Mouse (Mus musculus) kidney, postnatal 0 days (tissue): Measurements from ENCODE around the gene A630001G21Rik. TPM values are rescaled to one million over a fixed set of nuclear protein-coding genes. Genes with fewer than 3 reads are reported as not detected.
"Not testable (repeated sequence)": the region's sequence is repeated elsewhere in the genome, so short reads cannot be mapped to it uniquely, and the experiment has no call there.

Experiments used
- ATAC-seq: fragments of 200-750 bp; cut with Nextera tagmentation; replicated peaks from 2 replicates; pipeline ENCODE4 v1.8.0; 2017; ENCODE audit warnings: low read depth, moderate number of reproducible peaks, moderate TSS enrichment, moderate library complexity; ENCODE audit not compliant: low FRiP score
- DNase-seq: peaks from one replicate; pipeline ENCODE4 v3.0.0-alpha.2; 2016; ENCODE audit warnings: low spot score
- H3K27ac ChIP-seq: fragments of 300-500 bp; sonication (generic); 2 replicates; pipeline ENCODE4 v1.5.1; 2014; ENCODE audit warnings: mild to moderate bottlenecking
- H3K27me3 ChIP-seq: fragments of 300-500 bp; sonication (generic); 2 replicates; pipeline ENCODE4 v1.6.1; 2014; ENCODE audit warnings: low read length, mixed read lengths; ENCODE audit not compliant: insufficient read depth
- H3K36me3 ChIP-seq: fragments of 300-500 bp; sonication (generic); 2 replicates; pipeline ENCODE4 v1.6.1; 2014; ENCODE audit warnings: low read length, mixed read lengths; ENCODE audit not compliant: insufficient read depth
- H3K4me1 ChIP-seq: fragments of 300-500 bp; sonication (generic); replicated peaks from 2 replicates; pipeline ENCODE4 v1.6.1; 2014; ENCODE audit warnings: antibody characterized with exemption, low read length, mixed read lengths; ENCODE audit not compliant: insufficient read depth
- H3K4me2 ChIP-seq: fragments of 300-500 bp; sonication (generic); 2 replicates; pipeline ENCODE4 v1.6.1; 2014; ENCODE audit warnings: mild to moderate bottlenecking, low read length, moderate library complexity, mixed read lengths
- H3K4me3 ChIP-seq: fragments of 300-500 bp; sonication (generic); replicated peaks from 2 replicates; pipeline ENCODE4 v1.5.1; 2014; ENCODE audit warnings: low read depth, low read length
- H3K9ac ChIP-seq: fragments of 300-500 bp; sonication (generic); 2 replicates; pipeline ENCODE4 v1.6.1; 2014; ENCODE audit warnings: low read depth, low read length
- H3K9me3 ChIP-seq: fragments of 300-500 bp; sonication (generic); replicated peaks from 2 replicates; pipeline ENCODE4 v1.6.1; 2016; ENCODE audit warnings: low read length, inconsistent platforms, mixed read lengths
- CTCF ChIP-seq: IDR thresholded peaks from 2 replicates; pipeline ENCODE4 v1.5.1; 2016; ENCODE audit warnings: antibody characterized with exemption, low read depth, mild to moderate bottlenecking, moderate library complexity
- WGBS: fragments of 180-500 bp; shearing (Covaris S2); extraction: QIAGEN DNeasy Blood & Tissue Kit; methylation state at CpG from one replicate; pipeline ENCODE4 v1.1.7; 2014; 5-methylcytosine and 5-hydroxymethylcytosine counted together
- polyA plus RNA-seq: library from polyadenylated mRNA; unstranded; fragments of >200 nt; fragmentation: Nextera tagmentation; extraction: Ambion mirVana; gene quantifications from 2 replicates; pipeline ENCODE4 v1.2.1, GENCODE M21; 2015

Gene A630001G21Rik
- polyA plus RNA-seq: 0.98 and 1.7 TPM in 2 replicates

GRCm38 (mm10) chr1:85778436-85778835, at the start of gene A630001G21Rik:
Gene A630001G21Rik (minus strand): TSS chr1:85778643.
- DNase-seq (no peak), ATAC-seq (no peak)
- no peak within 1 kb of the TSS for H3K4me3 ChIP-seq
- no peaks in the 10 kb centered on the region for H3K27me3 ChIP-seq
- no peaks in the 10 kb centered on the region for H3K9me3 ChIP-seq
- no peaks in the 10 kb centered on the region for H3K36me3 ChIP-seq
- no peak within 1 kb of the TSS for H3K27ac ChIP-seq
- H3K9ac ChIP-seq: no peak within 1 kb of the TSS
- H3K4me2 ChIP-seq: no peak within 1 kb of the TSS
- WGBS: 86% methylated on average over 4 of the region's 4 CpGs
- H3K4me1 ChIP-seq: no peaks in the 10 kb centered on the region
- no peak for TF ChIP-seq CTCF

- Histone ChIP-seq H3K36me3 (peaks cover 9% of the 10 kb centered on the region), H3K27ac (no peak overlapping the region), H3K4me1 (no peaks in the 10 kb centered on the region), H3K9me3 (no peaks in the 10 kb centered on the region), H3K27me3 (no peaks in the 10 kb centered on the region), H3K4me3 (no peak overlapping the region), H3K4me2 (no peak overlapping the region), H3K9ac (no peak overlapping the region)
- TF ChIP-seq CTCF: no peak
- ATAC-seq: no peak
- no peak for DNase-seq
- WGBS: 66% methylated on average over 5 of the region's 5 CpGs
These were observed 48.7 kb upstream of the A630001G21Rik start for GRCm38 (mm10) chr1:85827166-85827565.

- ATAC-seq: no peak
These were observed 46.5 kb upstream of the A630001G21Rik start for GRCm38 (mm10) chr1:85824905-85825304.

GRCm38 (mm10) chr1:85822239-85822638, 43.8 kb upstream of the A630001G21Rik start:
- no peak for ATAC-seq
- H3K27me3 ChIP-seq: no peaks in the 10 kb centered on the region
- no peak for DNase-seq
- no peak for TF ChIP-seq CTCF
- H3K27ac ChIP-seq: no peak overlapping the region
- H3K4me2 ChIP-seq: no peak overlapping the region
- WGBS: 86% methylated on average over 8 of the region's 8 CpGs
- no peaks in the 10 kb centered on the region for H3K4me1 ChIP-seq
- no peak overlapping the region for H3K9ac ChIP-seq
- no peaks in the 10 kb centered on the region for H3K9me3 ChIP-seq
- no peak overlapping the region for H3K4me3 ChIP-seq
- H3K36me3 ChIP-seq: peaks cover 31% of the 10 kb centered on the region

More at GRCm38 (mm10) chr1:85824905-85825304, 46.5 kb upstream of the A630001G21Rik start:
- Histone ChIP-seq H3K4me2 (no peak overlapping the region), H3K27ac (no peak overlapping the region), H3K4me1 (no peaks in the 10 kb centered on the region), H3K9me3 (no peaks in the 10 kb centered on the region), H3K27me3 (no peaks in the 10 kb centered on the region), H3K9ac (no peak overlapping the region), H3K4me3 (no peak overlapping the region), H3K36me3 (peaks cover 19% of the 10 kb centered on the region)
- no peak for TF ChIP-seq CTCF
- WGBS: 85% methylated on average over 3 of the region's 3 CpGs
- DNase-seq: no peak

GRCm38 (mm10) chr1:85819695-85820094, 41.3 kb upstream of the A630001G21Rik start:
- WGBS: 100% methylated on average over 1 of the region's 1 CpGs
- Histone ChIP-seq H3K9me3 (no peaks in the 10 kb centered on the region), H3K36me3 (peaks cover 31% of the 10 kb centered on the region), H3K4me2 (no peak overlapping the region), H3K4me3 (no peak overlapping the region), H3K4me1 (no peaks in the 10 kb centered on the region), H3K27ac (no peak overlapping the region), H3K27me3 (no peaks in the 10 kb centered on the region), H3K9ac (no peak overlapping the region)
- DNase-seq (no peak), ATAC-seq (no peak)
- TF ChIP-seq CTCF: no peak; the same call in 1 of the 2 replicates

- Histone ChIP-seq H3K27me3 (no peaks in the 10 kb centered on the region), H3K4me3 (no peak overlapping the region), H3K27ac (no peak overlapping the region), H3K4me1 (no peaks in the 10 kb centered on the region), H3K9me3 (no peaks in the 10 kb centered on the region), H3K9ac (no peak overlapping the region), H3K4me2 (no peak overlapping the region), H3K36me3 (peaks cover 28% of the 10 kb centered on the region)
- no peak for ATAC-seq
- whole genome bisulfite sequencing: 94% methylated on average over 6 of the region's 6 CpGs
- DNase-seq: no peak
- TF ChIP-seq CTCF: no peak
These were observed 39.7 kb upstream of the A630001G21Rik start for GRCm38 (mm10) chr1:85818121-85818520.

GRCm38 (mm10) chr1:85814213-85814612, 35.8 kb upstream of the A630001G21Rik start:
- H3K36me3 ChIP-seq, H3K4me1 ChIP-seq, H3K4me2 ChIP-seq, H3K9ac ChIP-seq, H3K27ac ChIP-seq, ATAC-seq, DNase-seq, H3K27me3 ChIP-seq, H3K9me3 ChIP-seq, H3K4me3 ChIP-seq: not testable (repeated sequence)
